ENCODE assay signal across 9 mouse cellular contexts in genomic region chr3:94477981-94478422, GRCm38 (mm10). TPM values are rescaled to one million over a fixed set of nuclear protein-coding genes. Genes with fewer than 3 reads are reported as not detected.
DNase-seq lines count a peak whose midpoint lies in the region; ATAC-seq and TF ChIP-seq lines count a peak whose summit lies in the region.
"Had no signal": no experiment of that assay in that cellular context is flagged by ENCODE, and none has a peak within 500 bp of the region (broad histone marks: within the 10 kb centered on the region; RNA-seq: fewer than 3 reads in every experiment).

Gene Celf3, plus strand, starts transcription at chr3:94478295.

- peak; percentile 57 for TF ChIP-seq EP300 in liver, embryonic 14.5 days (IDR thresholded peaks at IDR 0.05; ENCODE audit: low read depth)

- H3K9ac ChIP-seq in embryonic facial prominence, embryonic 12.5 days: peak within 1 kb of the TSS; percentile 33; the same call in 1 of the 2 replicates
- H3K9ac ChIP-seq in intestine, embryonic 16.5 days (ENCODE audit: low read depth, low read length): no peak within 1 kb of the TSS
- H3K9ac ChIP-seq in liver, embryonic 14.5 days (replicated peaks): no peak within 1 kb of the TSS

- peaks cover 37% of the 10 kb centered on the region for H3K27me3 ChIP-seq in embryonic facial prominence, embryonic 12.5 days
- no peaks in the 10 kb centered on the region; the same call in 1 of the 2 replicates for H3K27me3 ChIP-seq in intestine, embryonic 16.5 days (replicated peaks; ENCODE audit: control insufficient read depth, insufficient read depth, low read length)
- H3K27me3 ChIP-seq in liver, embryonic 14.5 days (ENCODE audit: control insufficient read depth, insufficient read depth, low read length): peaks cover 24% of the 10 kb centered on the region

- no peak within 1 kb of the TSS for H3K27ac ChIP-seq in embryonic facial prominence, embryonic 12.5 days
- no peak within 1 kb of the TSS for H3K27ac ChIP-seq in intestine, embryonic 16.5 days (ENCODE audit: low read length)
- H3K27ac ChIP-seq in liver, embryonic 14.5 days: no peak within 1 kb of the TSS

- H3K9me3 ChIP-seq in embryonic facial prominence, embryonic 12.5 days: no peaks in the 10 kb centered on the region
- H3K9me3 ChIP-seq in intestine, embryonic 16.5 days (ENCODE audit: control insufficient read depth, low read length): no peaks in the 10 kb centered on the region
- H3K9me3 ChIP-seq in liver, embryonic 14.5 days (ENCODE audit: control insufficient read depth, low read length): no peaks in the 10 kb centered on the region
- H3K9me3 ChIP-seq: megakaryocyte, embryonic 14.5 days had no signal

- no peak for TF ChIP-seq CTCF in liver, embryonic 14.5 days (IDR thresholded peaks at IDR 0.05; ENCODE audit: low read depth)

- no peaks in the 10 kb centered on the region for H3K36me3 ChIP-seq in embryonic facial prominence, embryonic 12.5 days
- no peaks in the 10 kb centered on the region for H3K36me3 ChIP-seq in intestine, embryonic 16.5 days (ENCODE audit: control insufficient read depth, insufficient read depth, low read length)
- H3K36me3 ChIP-seq in liver, embryonic 14.5 days (replicated peaks; ENCODE audit: control insufficient read depth, insufficient read depth, low read depth): no peaks in the 10 kb centered on the region

- peak; percentile 25; the same call in 1 of the 2 replicates for ATAC-seq in embryonic facial prominence, embryonic 12.5 days (ENCODE audit: insufficient number of reproducible peaks, insufficient read depth, low FRiP score, low TSS enrichment)
- peak; percentile 31 for ATAC-seq in intestine, embryonic 16.5 days
- ATAC-seq in liver, embryonic 14.5 days (ENCODE audit: insufficient read depth): peak; percentile 79

- H3K4me1 ChIP-seq in embryonic facial prominence, embryonic 12.5 days: peaks cover 17% of the 10 kb centered on the region
- H3K4me1 ChIP-seq in intestine, embryonic 16.5 days (ENCODE audit: control insufficient read depth, insufficient read depth, low read length): peaks cover 9% of the 10 kb centered on the region; the same call in 1 of the 2 replicates
- H3K4me1 ChIP-seq in liver, embryonic 14.5 days (replicated peaks; ENCODE audit: control insufficient read depth in 2 of 2, insufficient read depth in 2 of 2, low read length in 1 of 2): peaks cover 0 to 4% of the 10 kb centered on the region in 2 experiments; a peak in 2 of 4 replicates

- peak; percentile 76 for DNase-seq in MEL-GATA-1-ER (ENCODE audit: extremely low read depth, low read depth)
- DNase-seq in adrenal gland, postnatal 4 days (ENCODE audit: low spot score in 2 of 2): no peak
- DNase-seq in liver, embryonic 14.5 days (ENCODE audit: low read depth in 3 of 3, low spot score in 3 of 3): peak; percentile 41 to 44 (median 44)
- DNase-seq in right cerebral cortex, postnatal 14 days: peak; percentile 69
- DNase-seq in kidney, postnatal 10 days: no peak
- DNase-seq in urinary bladder, postnatal 14 days (ENCODE audit: low spot score): no peak

- H3K4me3 ChIP-seq in embryonic facial prominence, embryonic 12.5 days: peak within 1 kb of the TSS; percentile 22
- H3K4me3 ChIP-seq in intestine, embryonic 16.5 days (ENCODE audit: low read length): peak within 1 kb of the TSS; percentile 26
- H3K4me3 ChIP-seq in liver, embryonic 14.5 days (ENCODE audit: insufficient read depth in 1 of 2, low read depth in 2 of 2, low read length in 2 of 2): no peak within 1 kb of the TSS
- H3K4me3 ChIP-seq: megakaryocyte, embryonic 14.5 days had no signal

- H3K4me2 ChIP-seq in embryonic facial prominence, embryonic 12.5 days (replicated peaks): peak within 1 kb of the TSS; percentile 36
- H3K4me2 ChIP-seq in intestine, embryonic 16.5 days (ENCODE audit: low read depth, low read length): no peak within 1 kb of the TSS
- peak within 1 kb of the TSS; percentile 2; the same call in 1 of the 2 replicates for H3K4me2 ChIP-seq in liver, embryonic 14.5 days (ENCODE audit: low read depth)

- 0% methylated on average over 10 of the region's 14 CpGs for WGBS in embryonic facial prominence, embryonic 12.5 days
- 3% methylated on average over 14 of the region's 14 CpGs for WGBS in intestine, embryonic 16.5 days
- 1% methylated on average over 14 of the region's 14 CpGs for WGBS in liver, embryonic 14.5 days (ENCODE audit: insufficient replicate concordance)

RNA-seq across cellular contexts. Expression of gene Celf3, which starts in this region (rescaled TPM):
- total RNA-seq in adrenal gland, postnatal 4 days (2021): 10 to 100 TPM; 50.3 to 56.4 TPM
- 14.2 and 17.8 TPM in 2 replicates for polyA plus RNA-seq in embryonic facial prominence, embryonic 12.5 days (2016; fragmentation: Nextera tagmentation; extraction: Ambion mirVana)
- 18.8 and 24.1 TPM in 2 replicates for polyA plus RNA-seq in intestine, embryonic 16.5 days (2015; fragmentation: Nextera tagmentation; extraction: Ambion mirVana)
- polyA plus RNA-seq in liver, embryonic 14.5 days (2012; rRNA removed): 0.07 and 0.79 TPM in 2 replicates
- polyA plus RNA-seq in liver, embryonic 14.5 days (2014; fragmentation: Nextera tagmentation; extraction: Ambion mirVana): not detected in 2 replicates

Comparison
In these comparisons a context has a peak if more than half of its experiments do, and no peak if none do; other contexts are left out.
1. Peak in DNase-seq, ATAC-seq and H3K4me2 ChIP-seq in liver, embryonic 14.5 days; RNA of the gene not detected or under 1 TPM.
2. DNase-seq: peak in MEL-GATA-1-ER (single experiment) and right cerebral cortex, postnatal 14 days (single experiment); none in adrenal gland, postnatal 4 days (0 of 2), kidney, postnatal 10 days (single experiment) and urinary bladder, postnatal 14 days (single experiment).
3. ATAC-seq: peak in every context shown above with its lines; median percentile 79 in liver, embryonic 14.5 days; 31 in intestine, embryonic 16.5 days; 25 in embryonic facial prominence, embryonic 12.5 days.
4. H3K4me3 ChIP-seq: peak in embryonic facial prominence, embryonic 12.5 days (single experiment) and intestine, embryonic 16.5 days (single experiment); none in liver, embryonic 14.5 days (0 of 2).